Mouse (Mus musculus): ENCODE measurements at regions not wholly inside any gene's neighbourhood (a gene's known extent, or its start where the extent isn't known, plus 50 kb on each side); places are given as distances from the start of the nearest gene placed in this dataset.

DNA sequence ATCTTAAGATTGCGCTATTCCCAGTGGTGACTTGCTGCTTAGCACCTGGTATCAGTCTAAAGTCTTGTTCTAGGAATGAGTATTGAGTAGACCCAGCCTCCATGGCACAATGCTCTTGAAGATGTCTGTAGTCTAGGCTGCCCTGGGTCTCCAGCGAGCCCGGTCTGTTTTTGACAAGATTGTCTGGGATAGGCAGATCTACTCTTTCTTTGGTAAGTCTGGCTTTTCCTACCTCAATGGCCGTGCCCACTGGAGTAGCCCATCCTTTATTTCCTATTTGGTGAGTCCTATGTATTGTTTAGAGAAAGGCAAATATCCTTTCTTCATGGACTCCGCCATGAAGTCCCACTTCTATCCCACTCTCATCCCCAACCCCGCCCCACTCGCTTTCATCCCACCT lies 227.2 kb upstream of the Ccdc122 start:
- TF ChIP-seq POLR2A (IDR thresholded peaks at IDR 0.05; ENCODE audit: extremely low read depth, insufficient read depth, low read length) (no peak), CTCF (IDR thresholded peaks at IDR 0.05; ENCODE audit: extremely low read depth, insufficient read depth, low read length) (no peak)
